Mouse (Mus musculus) layer of hippocampus, adult 18-20 months (tissue): ENCODE data around the gene Helq. TPM values are rescaled to one million over a fixed set of nuclear protein-coding genes. Genes with fewer than 3 reads are reported as not detected.
A peak's percentile ranks its signal among the peaks of the same experiment; 100 is the strongest.

ENCODE experiments used
- DNase-seq, 2 experiments: peaks; one replicate each; pipeline ENCODE4 v3.0.0; 2022; ENCODE audit warnings: low spot score in 2 of 2
- total RNA-seq, 2 experiments: library from RNA; stranded (reverse); gene quantifications; 2 replicates each; pipeline ENCODE4 v1.2.3; 2021

Gene Helq
- total RNA-seq, 2 experiments from 2014 or later, result 10.6 to 14.6 TPM

DNA sequence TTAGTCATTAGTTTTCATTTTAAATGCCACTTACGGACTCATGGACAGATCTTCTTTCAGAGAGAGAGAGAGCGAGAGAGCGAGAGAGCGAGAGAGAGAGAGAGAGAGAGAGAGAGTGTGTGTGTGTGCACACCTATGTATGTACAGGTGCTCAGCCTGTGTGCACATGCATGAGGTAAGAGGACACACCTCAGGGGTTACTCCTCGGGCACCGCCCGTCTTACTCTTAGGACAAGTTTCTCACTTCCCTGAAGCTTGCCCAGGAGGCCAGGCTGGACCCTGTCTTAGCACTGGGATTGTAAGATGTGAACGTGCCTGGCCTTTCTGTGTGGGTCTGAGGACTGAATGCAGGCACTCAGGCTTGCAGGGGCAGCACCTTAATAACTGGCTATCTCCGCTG lies 10.9 kb downstream of the Helq start:
- no peak for DNase-seq

DNA sequence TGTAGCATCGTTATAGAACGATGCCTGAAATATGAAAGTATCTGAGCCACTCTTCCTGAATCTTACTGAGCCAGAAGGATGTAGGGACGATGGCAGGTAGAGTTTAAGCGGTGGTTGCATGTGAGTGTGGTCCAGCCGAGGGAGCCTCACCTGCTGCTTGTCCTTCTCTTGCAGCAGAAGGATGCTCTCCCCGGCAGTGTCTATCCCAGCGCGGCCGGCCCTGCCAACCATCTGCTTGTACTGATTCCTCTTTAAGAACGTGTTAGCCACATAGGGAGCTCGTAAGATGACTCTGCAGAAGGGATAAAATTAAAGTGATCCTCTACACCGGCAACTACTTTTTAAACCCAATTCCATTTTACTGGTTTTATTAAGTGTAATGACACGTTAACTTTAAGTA lies 19.4 kb downstream of the Helq start:
- no peak for DNase-seq

GRCm38 (mm10) chr5:100776900-100777299 lies 21.5 kb downstream of the Helq start:
- no peak for DNase-seq

DNA sequence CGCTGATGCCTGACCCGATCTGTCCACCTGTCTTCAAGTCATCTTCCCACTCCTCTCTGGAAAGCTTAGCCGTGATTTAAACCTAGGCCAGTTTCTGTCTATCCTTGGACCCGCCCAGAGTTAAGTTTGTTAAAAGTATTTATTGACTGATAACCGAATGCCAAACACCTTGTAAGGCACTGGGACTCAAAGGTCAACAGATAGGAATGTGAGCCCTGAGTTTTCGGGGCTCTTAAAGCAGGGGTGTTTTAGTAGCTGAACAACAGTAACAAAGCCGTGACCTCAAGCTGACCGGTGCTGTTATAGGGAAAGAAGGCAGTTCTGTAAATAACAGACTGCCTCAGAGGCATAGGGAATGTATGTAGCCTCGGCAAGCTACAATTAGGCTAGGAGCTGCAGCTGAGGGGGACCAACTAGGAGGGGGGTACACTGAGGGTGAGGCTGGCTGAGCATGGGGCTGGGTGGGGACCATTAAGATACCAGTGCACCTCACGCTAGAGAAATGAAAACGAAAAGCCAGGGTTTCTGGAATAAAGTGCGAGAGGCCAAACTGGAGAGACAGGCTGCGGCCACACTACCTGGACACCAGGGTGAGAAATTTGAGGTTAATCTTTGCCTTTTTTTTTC lies 22.5 kb downstream of the Helq start:
- no peak for DNase-seq

DNA sequence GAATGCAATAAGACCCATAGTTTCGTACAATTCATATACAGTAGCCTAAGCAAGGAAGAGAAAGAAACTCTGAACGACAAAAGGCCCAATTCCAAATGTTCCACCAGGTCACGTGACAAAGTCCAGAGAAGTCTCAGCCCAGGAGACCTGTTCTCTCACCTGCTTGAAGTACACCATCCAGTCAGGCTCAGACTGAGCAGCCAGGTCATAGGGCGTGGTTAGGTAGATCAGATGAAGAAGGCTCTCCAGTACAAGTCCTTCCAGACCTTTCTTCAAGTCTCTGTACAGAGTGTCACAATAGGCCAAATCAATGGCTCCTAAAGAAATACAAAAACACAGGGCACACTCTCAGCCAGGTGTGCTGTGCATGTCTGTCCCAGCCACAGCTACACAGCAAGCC lies 26.8 kb downstream of the Helq start:
- DNase-seq, result no peak

DNA sequence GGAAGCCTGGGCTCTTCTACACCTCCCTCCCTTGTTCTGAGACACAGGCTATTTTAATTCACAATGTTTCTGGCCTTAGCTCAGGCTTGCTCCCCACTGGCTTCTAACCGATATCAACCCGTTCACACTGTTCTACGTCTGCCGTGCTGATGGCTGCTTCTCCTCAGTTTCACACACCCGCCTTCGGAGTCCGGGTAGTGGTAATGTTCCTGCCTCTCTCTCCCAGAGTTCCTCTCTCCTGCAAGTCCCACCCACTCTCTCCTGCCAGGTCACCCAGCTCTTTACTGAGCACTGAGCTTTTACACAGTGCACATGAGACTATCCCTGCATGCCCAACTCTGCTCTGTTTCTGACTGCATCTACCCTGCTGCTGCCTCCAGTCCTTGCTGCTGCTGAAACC lies 32.4 kb downstream of the Helq start:
- no peak for DNase-seq

GRCm38 (mm10) chr5:100761736-100762135 lies 36.7 kb downstream of the Helq start:
- no peak for DNase-seq

DNA sequence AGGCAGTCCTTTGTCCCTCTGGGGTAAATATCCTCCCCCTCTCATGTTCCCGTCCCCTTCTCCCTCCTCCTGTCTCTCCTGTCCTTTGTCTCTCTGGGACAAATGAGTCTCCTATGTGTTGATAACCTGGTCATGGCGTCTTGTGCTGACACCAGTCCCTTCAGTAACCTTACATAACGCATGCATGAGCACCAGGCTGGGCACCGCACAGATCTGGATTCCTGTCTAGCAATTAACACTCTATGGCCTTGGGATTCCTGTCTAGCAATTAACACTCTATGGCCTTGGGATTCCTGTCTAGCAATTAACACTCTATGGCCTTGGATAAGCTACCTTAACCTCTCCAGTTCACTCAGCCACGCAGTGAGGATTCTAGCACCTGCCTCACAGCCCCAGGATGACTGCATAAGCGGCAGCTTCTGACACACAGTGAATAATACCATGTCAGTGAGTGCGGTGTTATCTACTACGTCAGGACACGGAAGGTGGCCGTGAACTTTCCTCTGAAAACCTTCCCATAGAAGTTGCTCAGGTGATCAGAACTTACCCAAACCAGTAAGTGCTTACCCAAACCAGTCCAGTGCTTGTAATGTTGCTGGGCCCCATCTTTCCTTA lies 38.2 kb downstream of the Helq start:
- DNase-seq, result no peak

DNA sequence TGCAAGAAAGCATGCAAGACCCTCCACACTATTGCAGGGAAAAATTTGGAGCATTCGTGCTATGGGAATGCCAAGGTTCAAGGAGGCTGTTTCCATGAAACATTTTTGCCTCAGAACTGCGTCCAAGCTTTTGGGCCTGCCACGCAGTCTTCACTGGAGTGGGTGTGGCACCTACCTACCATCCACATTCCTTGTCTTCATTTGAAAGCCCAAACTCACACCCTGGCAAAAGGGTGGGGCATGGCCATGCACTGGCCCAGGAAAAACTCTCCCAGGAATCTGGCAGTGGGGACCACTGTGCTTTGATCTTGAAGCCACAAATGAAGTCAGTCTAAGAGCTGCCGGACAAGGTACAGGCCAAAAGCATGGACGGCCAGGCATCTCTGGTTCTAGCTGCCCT lies 40.3 kb downstream of the Helq start:
- DNase-seq, result no peak

- DNase-seq, result peak in 1 of 2 experiments; percentile 11
These were observed 45.0 kb downstream of the Helq start for GRCm38 (mm10) chr5:100753407-100753806.

GRCm38 (mm10) chr5:100751655-100752054 lies 46.7 kb downstream of the Helq start:
- DNase-seq, result no peak

DNA sequence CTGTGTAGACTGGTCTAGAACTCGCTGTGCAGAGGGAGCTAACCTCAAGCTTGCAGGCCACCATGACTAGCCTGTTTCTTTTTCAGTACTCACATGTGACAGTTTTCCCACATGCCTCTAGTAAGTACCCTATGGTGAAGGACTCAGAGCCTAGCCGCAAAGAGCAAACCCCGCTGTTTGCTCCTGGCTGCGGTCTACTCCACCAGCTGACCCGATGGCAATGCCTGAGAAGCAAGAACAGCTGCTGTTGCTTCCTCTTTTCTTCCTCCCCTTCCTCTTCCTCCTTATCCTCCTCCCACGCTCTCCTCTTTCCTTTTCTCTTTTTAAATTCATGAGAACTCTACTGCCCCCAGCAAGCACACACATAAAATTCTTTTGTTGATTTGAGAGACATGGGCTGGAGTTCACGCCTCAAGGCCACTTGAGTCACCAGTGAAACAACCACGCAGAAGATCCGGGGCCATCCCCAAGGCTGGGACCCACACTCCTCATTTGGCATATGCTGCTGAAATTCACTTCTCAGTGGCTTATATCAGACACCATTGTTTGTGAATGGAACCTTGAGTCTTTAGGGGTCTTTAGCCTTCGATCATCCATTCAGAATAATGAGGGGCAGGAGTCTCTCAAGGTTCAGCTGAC lies 47.7 kb downstream of the Helq start:
- DNase-seq, result no peak

DNA sequence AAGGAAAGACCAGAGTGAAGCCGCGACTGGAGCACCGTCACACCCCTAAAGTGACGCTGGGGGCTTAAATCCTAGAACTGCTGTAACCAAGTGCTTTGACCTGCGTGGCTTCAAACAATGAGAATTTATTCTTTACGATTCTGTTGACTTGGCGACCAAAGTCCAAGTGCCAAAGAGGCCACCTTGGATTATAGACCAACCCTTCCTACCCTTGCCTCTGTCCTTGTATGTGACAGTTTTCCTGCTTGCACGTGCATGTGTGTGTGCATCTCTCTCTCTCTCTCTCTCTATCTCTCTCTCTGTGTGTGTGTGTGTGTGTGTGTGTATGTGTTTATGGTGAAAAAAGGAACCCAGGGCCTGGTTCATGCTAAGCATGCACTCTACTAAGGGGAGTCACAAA lies 59.6 kb downstream of the Helq start:
- no peak for DNase-seq

GRCm38 (mm10) chr5:100736919-100737318 lies 61.5 kb downstream of the Helq start:
- no peak for DNase-seq

GRCm38 (mm10) chr5:100734535-100734934 lies 63.9 kb downstream of the Helq start:
- no peak for DNase-seq

DNA sequence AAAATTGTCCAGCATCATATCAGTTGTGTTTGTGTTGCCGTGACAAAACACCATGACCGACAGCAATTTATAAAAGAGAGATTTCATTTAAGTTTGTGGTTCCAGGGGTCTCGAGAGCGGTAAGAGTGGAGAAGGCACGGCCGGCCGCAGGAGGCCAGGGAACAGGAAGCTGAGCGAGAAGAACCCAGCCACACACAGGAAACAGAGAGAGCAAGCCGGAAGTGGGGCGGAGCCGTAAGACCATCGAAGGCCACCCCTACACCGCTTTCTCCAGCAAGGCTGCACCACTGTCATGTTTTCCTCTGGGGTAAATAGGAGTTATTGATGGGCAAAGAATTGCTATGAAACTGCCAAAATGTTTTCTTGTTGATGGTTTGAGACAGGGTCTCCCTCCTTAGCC lies 69.6 kb downstream of the Helq start:
- no peak for DNase-seq

DNA sequence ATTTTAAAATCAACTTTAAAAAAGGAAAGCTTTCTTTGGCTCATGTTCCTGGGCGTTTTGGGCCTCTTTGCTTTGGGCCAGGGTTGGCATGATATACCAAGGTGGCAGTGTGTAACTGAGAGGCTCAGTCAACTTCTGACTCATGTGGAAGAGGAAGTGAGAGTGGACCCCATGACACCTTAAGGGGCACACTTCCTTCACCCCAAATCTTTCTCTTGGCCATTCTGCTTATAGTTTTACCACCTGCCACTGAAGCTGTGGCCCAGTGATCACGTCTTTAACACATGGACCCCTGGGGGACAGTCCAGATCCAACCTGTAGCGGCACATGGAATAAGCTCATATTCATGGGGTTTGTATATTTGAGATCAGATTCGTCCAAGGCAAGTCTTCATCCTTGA lies 72.4 kb downstream of the Helq start:
- DNase-seq, result no peak

GRCm38 (mm10) chr5:100719235-100720088 lies 78.9 kb downstream of the Helq start, which contains the start of gene Hpse:
Gene Hpse (minus strand): TSS chr5:100719716.
- no peak for DNase-seq

GRCm38 (mm10) chr5:100716762-100717161 lies 81.6 kb downstream of the Helq start:
- no peak for DNase-seq
